Mouse (Mus musculus): ENCODE measurements around the gene Cdh1. TPM values are rescaled to one million over a fixed set of nuclear protein-coding genes. Genes with fewer than 3 reads are reported as not detected.

Gene Cdh1
- total and polyA plus RNA-seq, 3 experiments: not detected

GRCm38 (mm10) chr8:106623451-106623850 lies 20.3 kb downstream of the Cdh1 start:
- TF ChIP-seq TBP (IDR thresholded peaks at IDR 0.05; ENCODE audit: low read depth, low read length) (no peak), USF1 (IDR thresholded peaks at IDR 0.05; ENCODE audit: low read depth, low read length) (no peak), GATA1 (IDR thresholded peaks at IDR 0.05; ENCODE audit: low read depth, low read length) (no peak), CHD1 (IDR thresholded peaks at IDR 0.05; ENCODE audit: low read depth, low read length) (no peak), ZMIZ1 (IDR thresholded peaks at IDR 0.05; ENCODE audit: low read depth, low read length) (no peak), MYB (IDR thresholded peaks at IDR 0.05; ENCODE audit: low read depth, low read length) (no peak), MAFK (IDR thresholded peaks at IDR 0.05; ENCODE audit: borderline replicate concordance, low read depth, low read length) (no peak), MEF2A (IDR thresholded peaks at IDR 0.05; ENCODE audit: extremely low read depth, insufficient replicate concordance, low read depth, low read length, poor library complexity, severe bottlenecking) (no peak), ETS1 (IDR thresholded peaks at IDR 0.05; ENCODE audit: low read depth, low read length) (no peak)
- H3K27ac ChIP-seq (ENCODE audit: control insufficient read depth, low read depth, low read length): no peak overlapping the region
- peaks cover 0 to 2% of the 10 kb centered on the region in 2 experiments; a peak in 2 of 4 replicates for H3K36me3 ChIP-seq (ENCODE audit: control insufficient read depth in 1 of 2, insufficient read depth in 2 of 2, low read length in 2 of 2)
- no peaks in the 10 kb centered on the region for H3K9me3 ChIP-seq (replicated peaks; ENCODE audit: insufficient read depth, low read length)
- H3K4me1 ChIP-seq (ENCODE audit: control insufficient read depth in 1 of 2, insufficient read depth in 2 of 2, low read length in 2 of 2): peaks cover 4% of the 10 kb centered on the region in 2 experiments; a peak in 3 of 4 replicates
- H3K27me3 ChIP-seq (ENCODE audit: control insufficient read depth in 1 of 2, insufficient read depth in 2 of 2, low read length in 2 of 2): peaks cover 0 to 6% of the 10 kb centered on the region in 2 experiments; a peak in 3 of 4 replicates
- no peak overlapping the region for H3K9ac ChIP-seq (ENCODE audit: control insufficient read depth, low read depth, low read length, poor library complexity, severe bottlenecking)
- no peak for DNase-seq (ENCODE audit: low read depth, low spot score)
- H3K4me3 ChIP-seq (ENCODE audit: control insufficient read depth in 1 of 2, insufficient read depth in 1 of 2, low read depth in 2 of 2, low read length in 2 of 2): peak overlapping the region in 1 of 2 experiments; percentile 50; a peak in 1 of 4 replicates
- H3K79me2 ChIP-seq (ENCODE audit: control insufficient read depth, insufficient read depth, low read length, poor library complexity): no peaks in the 10 kb centered on the region

- Histone ChIP-seq H3K9me3 (replicated peaks; ENCODE audit: insufficient read depth, low read length) (no peaks in the 10 kb centered on the region), H3K4me3 (ENCODE audit: control insufficient read depth in 1 of 2, insufficient read depth in 1 of 2, low read depth in 2 of 2, low read length in 2 of 2) (no peak overlapping the region), H3K27me3 (ENCODE audit: control insufficient read depth in 1 of 2, insufficient read depth in 2 of 2, low read length in 2 of 2) (peaks cover 0 to 7% of the 10 kb centered on the region in 2 experiments), H3K27ac (ENCODE audit: control insufficient read depth, low read depth, low read length) (no peak overlapping the region), H3K36me3 (ENCODE audit: control insufficient read depth in 1 of 2, insufficient read depth in 2 of 2, low read length in 2 of 2) (peaks cover 0 to 2% of the 10 kb centered on the region in 2 experiments; a peak in 2 of 4 replicates), H3K79me2 (ENCODE audit: control insufficient read depth, insufficient read depth, low read length, poor library complexity) (no peaks in the 10 kb centered on the region), H3K4me1 (ENCODE audit: control insufficient read depth in 1 of 2, insufficient read depth in 2 of 2, low read length in 2 of 2) (peaks cover 4% of the 10 kb centered on the region in 2 experiments; a peak in 3 of 4 replicates), H3K9ac (ENCODE audit: control insufficient read depth, low read depth, low read length, poor library complexity, severe bottlenecking) (no peak overlapping the region)
- TF ChIP-seq MAFK (IDR thresholded peaks at IDR 0.05; ENCODE audit: borderline replicate concordance, low read depth, low read length) (no peak), ZNF384 (IDR thresholded peaks at IDR 0.05; ENCODE audit: low read depth, low read length) (no peak), UBTF (IDR thresholded peaks at IDR 0.05; ENCODE audit: borderline replicate concordance, insufficient read depth, low read depth, low read length) (no peak), SMC3 (IDR thresholded peaks at IDR 0.05; ENCODE audit: low read depth, low read length) (no peak), RAD21 (IDR thresholded peaks at IDR 0.05; ENCODE audit: low read depth, low read length) (no peak), POLR2A (IDR thresholded peaks at IDR 0.05; ENCODE audit: control insufficient read depth in 1 of 2, insufficient read depth in 1 of 2, low read depth in 1 of 2, low read length in 2 of 2, poor library complexity in 1 of 2) (no peak), ETS1 (IDR thresholded peaks at IDR 0.05; ENCODE audit: low read depth, low read length) (no peak), CHD2 (IDR thresholded peaks at IDR 0.05; ENCODE audit: low read length) (no peak), TCF12 (IDR thresholded peaks at IDR 0.05; ENCODE audit: low read depth, low read length) (no peak), SIN3A (IDR thresholded peaks at IDR 0.05; ENCODE audit: low read length) (no peak), MAX (IDR thresholded peaks at IDR 0.05; ENCODE audit: low read length) (no peak), NELFE (IDR thresholded peaks at IDR 0.05; ENCODE audit: low read depth, low read length) (no peak), KAT2A (conservative IDR thresholded peaks at IDR 0.05; ENCODE audit: low read depth, low read length) (no peak), ELF1 (IDR thresholded peaks at IDR 0.05; ENCODE audit: low read depth, low read length) (no peak), MAZ (IDR thresholded peaks at IDR 0.05; ENCODE audit: low read depth, low read length) (no peak), TAL1 (IDR thresholded peaks at IDR 0.05; ENCODE audit: low read length) (no peak), E2F4 (IDR thresholded peaks at IDR 0.05; ENCODE audit: borderline replicate concordance, low read depth, low read length) (no peak), USF1 (IDR thresholded peaks at IDR 0.05; ENCODE audit: low read depth, low read length) (no peak), MEF2A (IDR thresholded peaks at IDR 0.05; ENCODE audit: extremely low read depth, insufficient replicate concordance, low read depth, low read length, poor library complexity, severe bottlenecking) (no peak), POLR2AphosphoS5 (IDR thresholded peaks at IDR 0.05; ENCODE audit: borderline replicate concordance, low read depth, low read length) (no peak)
- DNase-seq (ENCODE audit: low read depth, low spot score): no peak
Measured at GRCm38 (mm10) chr8:106623954-106624353, 20.8 kb downstream of the Cdh1 start.

All from MEL (cell line).